8 mouse cellular contexts compared by ENCODE assay signal in the genomic region with DNA sequence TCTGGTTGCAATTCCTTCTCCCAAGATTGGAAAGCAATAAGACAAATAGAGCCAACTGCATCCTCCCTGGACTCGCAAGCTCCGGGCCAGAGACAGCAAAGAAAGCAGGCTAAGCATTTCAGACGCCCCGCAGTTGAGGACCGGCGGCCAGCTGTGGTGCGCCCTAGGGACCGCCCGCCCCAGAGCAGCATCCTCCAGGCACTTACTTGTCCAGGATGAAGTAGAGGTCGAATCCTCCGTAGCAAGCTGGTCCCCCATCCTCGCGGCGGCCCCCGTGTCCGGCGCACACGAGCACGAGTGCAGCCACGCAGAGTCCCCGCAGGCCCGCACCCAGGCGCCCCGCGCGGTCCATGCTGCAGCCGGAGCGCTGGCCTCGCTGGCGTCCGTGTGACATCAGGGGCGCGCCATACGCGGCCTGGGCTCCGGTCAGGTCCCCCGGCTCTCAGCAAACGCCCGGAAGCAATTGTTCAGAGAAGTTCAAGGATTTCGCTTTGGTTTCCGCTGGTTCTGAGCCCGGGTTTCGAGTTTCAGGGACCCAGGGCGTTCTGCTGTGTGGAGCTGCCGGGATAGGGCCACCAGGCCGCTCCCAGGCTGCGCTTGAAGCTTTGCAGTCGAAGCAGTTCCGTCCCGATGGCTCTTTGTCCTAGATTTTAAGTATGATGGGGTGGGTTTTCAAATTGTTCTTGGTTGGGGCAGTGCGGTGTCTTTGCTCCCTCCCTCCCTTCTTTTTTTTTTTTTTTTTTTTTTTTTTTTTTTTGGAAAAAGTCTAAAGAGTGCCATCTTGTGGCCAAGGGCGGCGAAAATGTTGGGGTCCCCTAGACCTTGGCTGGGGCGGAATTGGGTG. TPM values are rescaled to one million over a fixed set of nuclear protein-coding genes. Genes with fewer than 3 reads are reported as not detected.
A peak's percentile ranks its signal among the peaks of the same experiment; 100 is the strongest.
DNase-seq lines count a peak whose midpoint lies in the region; ATAC-seq and TF ChIP-seq lines count a peak whose summit lies in the region.

A gene (minus strand): TSS at position 731 of the 844 bp plus-strand sequence.

- WGBS in cerebellum, adult 2 months = under 1% methylated on average over 54 of the region's 54 CpGs
- WGBS in hindbrain, embryonic 11.5 days = under 1% methylated on average over 54 of the region's 54 CpGs

- no peak for TF ChIP-seq POLR2A in cerebellum, adult 2 months (IDR thresholded peaks at IDR 0.05; ENCODE audit: borderline replicate concordance, insufficient read depth, low read length)

- H3K27me3 ChIP-seq in cerebellum, adult 2 months (ENCODE audit: control insufficient read depth, insufficient read depth, low read length) = no peaks in the 10 kb centered on the region; the same call in 1 of the 2 replicates
- H3K27me3 ChIP-seq in hindbrain, embryonic 11.5 days (ENCODE audit: control insufficient read depth, insufficient read depth, low read length) = no peaks in the 10 kb centered on the region

- H3K9ac ChIP-seq in hindbrain, embryonic 11.5 days (ENCODE audit: low read depth, low read length) = peak within 1 kb of the TSS; percentile 83

- H3K36me3 ChIP-seq in hindbrain, embryonic 11.5 days (ENCODE audit: control insufficient read depth, insufficient read depth, low read length) = no peaks in the 10 kb centered on the region

- peak within 1 kb of the TSS; percentile 83 for H3K4me2 ChIP-seq in hindbrain, embryonic 11.5 days (replicated peaks; ENCODE audit: low read depth, low read length)

- H3K27ac ChIP-seq in cerebellum, adult 2 months (ENCODE audit: insufficient read depth, low read length) = no peak within 1 kb of the TSS
- H3K27ac ChIP-seq in hindbrain, embryonic 11.5 days (ENCODE audit: low read depth, low read length) = no peak within 1 kb of the TSS

- no peaks in the 10 kb centered on the region for H3K4me1 ChIP-seq in cerebellum, adult 2 months (ENCODE audit: control insufficient read depth, insufficient read depth, low read length)
- no peaks in the 10 kb centered on the region; the same call in 1 of the 2 replicates for H3K4me1 ChIP-seq in hindbrain, embryonic 11.5 days (replicated peaks; ENCODE audit: control insufficient read depth, insufficient read depth, low read length)

- peak within 1 kb of the TSS; percentile 54 for H3K4me3 ChIP-seq in cerebellum, adult 2 months (replicated peaks; ENCODE audit: insufficient read depth, low read depth, low read length)
- H3K4me3 ChIP-seq in hindbrain, embryonic 11.5 days (ENCODE audit: low read depth, low read length) = peak within 1 kb of the TSS; percentile 81

- ATAC-seq in hindbrain, embryonic 11.5 days (ENCODE audit: low FRiP score) = peak; percentile 82
- ATAC-seq in activated CD4-positive, CD25-positive, alpha-beta regulatory T cell, adult 4 months = no peak

- peak; percentile 29; the same call in 1 of the 2 replicates for TF ChIP-seq CTCF in cerebellum, adult 2 months (IDR thresholded peaks at IDR 0.05; ENCODE audit: borderline replicate concordance, insufficient read depth, low read depth, low read length)

- peak; percentile 79 for DNase-seq in NIH3T3 (ENCODE audit: low read depth)
- peak; percentile 18 to 50 for DNase-seq in cerebellum, adult 2 months
- DNase-seq in frontal cortex, adult 2 months (ENCODE audit: extremely low spot score in 1 of 2, low spot score in 1 of 2) = peak in 1 of 2 experiments; percentile 55
- DNase-seq in hindbrain, embryonic 11.5 days (ENCODE audit: low spot score) = peak; percentile 77
- peak; percentile 46 to 68 for DNase-seq in layer of hippocampus, postnatal 14 days (ENCODE audit: low spot score in 2 of 2)
- DNase-seq in lung, postnatal 10 days = peak; percentile 79
- DNase-seq in retina, postnatal 1 day = peak; percentile 73

- no peaks in the 10 kb centered on the region for H3K9me3 ChIP-seq in hindbrain, embryonic 11.5 days (ENCODE audit: control insufficient read depth, low read length)

RNA-seq across cellular contexts. Expression of the gene that starts here (rescaled TPM):
- polyA plus RNA-seq in cerebellum, adult 2 months (2012; rRNA removed) = 8.0 and 8.1 TPM in 2 replicates
- polyA plus RNA-seq in frontal cortex, adult 2 months (2012; rRNA removed) = 8.8 and 11.3 TPM in 2 replicates
- polyA plus RNA-seq in hindbrain, embryonic 11.5 days (2014; fragmentation: Nextera tagmentation; extraction: Ambion mirVana) = 4.5 and 7.4 TPM in 2 replicates
- total RNA-seq in layer of hippocampus, postnatal 14 days (2021) = 10 to 100 TPM; 14.2 to 15.2 TPM
- under 1 TPM in 1 of 2 experiments, not detected in 1; 0.37 TPM for polyA plus RNA-seq in activated CD4-positive, CD25-positive, alpha-beta regulatory T cell, adult 4 months (2017; shearing (Covaris generic))
